Mouse (Mus musculus): ENCODE data around the gene Herc3. TPM values are rescaled to one million over a fixed set of nuclear protein-coding genes. Genes with fewer than 3 reads are reported as not detected.

Herc3 gene
- polyA plus RNA-seq, 1 experiment = 33.6 TPM

DNA sequence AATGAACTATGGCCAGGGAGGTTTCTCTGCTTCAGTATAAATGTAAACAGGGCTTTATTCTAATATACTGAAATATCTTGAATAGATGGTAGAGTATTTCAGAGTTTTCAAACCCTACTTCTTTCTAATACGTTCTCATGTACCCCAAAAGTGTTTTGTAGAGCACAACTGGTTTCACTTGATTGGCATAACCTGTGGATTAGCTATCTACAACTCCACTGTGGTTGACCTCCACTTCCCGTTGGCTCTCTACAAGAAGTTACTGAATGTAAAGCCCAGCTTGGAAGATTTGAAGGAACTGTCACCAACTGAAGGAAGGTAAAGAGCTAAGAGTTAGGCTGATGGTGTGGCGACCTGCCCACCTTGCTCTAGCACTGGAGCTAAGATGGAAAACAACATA is 58.7 kb downstream of the Herc3 start:
- H3K4me1 ChIP-seq (ENCODE audit: control insufficient read depth, insufficient read depth, insufficient read length, low read length) = no peaks in the 10 kb centered on the region
- H3K27ac ChIP-seq (replicated peaks; ENCODE audit: low read depth, low read length) = no peak overlapping the region
- H3K4me3 ChIP-seq (ENCODE audit: insufficient read depth, low read depth, low read length) = no peak overlapping the region

DNA sequence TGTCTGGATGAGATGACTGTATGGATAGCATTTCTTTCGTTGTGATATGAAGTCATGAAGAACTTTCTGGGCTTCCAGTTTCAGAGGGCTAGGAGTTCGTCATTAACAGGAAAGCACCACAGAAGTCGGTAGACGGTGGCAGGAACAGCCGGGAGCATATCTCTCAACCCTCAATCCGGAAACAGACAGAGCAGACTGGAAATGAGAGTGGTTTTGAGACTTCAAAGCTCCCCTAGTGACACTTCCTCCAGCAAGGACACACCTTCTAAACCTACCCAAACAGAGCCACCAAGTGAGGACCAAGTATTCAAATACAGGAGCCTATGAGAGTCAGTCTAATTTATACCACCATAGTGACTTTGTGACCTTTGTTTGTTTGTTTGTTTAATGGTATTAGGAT is 62.0 kb downstream of the Herc3 start:
- no peaks in the 10 kb centered on the region for H3K4me1 ChIP-seq (ENCODE audit: control insufficient read depth, insufficient read depth, insufficient read length, low read length)
- no peak overlapping the region for H3K27ac ChIP-seq (replicated peaks; ENCODE audit: low read depth, low read length)
- H3K4me3 ChIP-seq (ENCODE audit: insufficient read depth, low read depth, low read length) = no peak overlapping the region

DNA sequence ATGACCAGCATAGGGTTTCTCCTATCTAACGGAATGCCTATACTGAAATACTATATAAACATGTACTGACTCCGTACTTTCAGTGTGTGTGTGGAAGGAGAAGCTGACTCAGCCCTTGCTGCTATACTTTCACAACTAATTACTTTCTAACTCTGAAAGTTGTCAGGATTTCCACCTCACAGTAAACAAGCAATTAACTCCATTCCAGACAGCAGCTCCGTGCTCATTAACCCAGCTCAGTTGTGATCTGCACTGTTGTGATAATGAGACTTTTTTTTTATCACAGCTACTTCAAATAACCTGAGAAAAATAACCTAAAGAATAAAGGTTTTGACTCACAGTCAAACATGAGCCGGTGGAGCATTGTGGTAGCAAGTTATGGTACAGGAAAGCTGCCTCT is 63.7 kb downstream of the Herc3 start:
- Histone ChIP-seq H3K4me3 (ENCODE audit: insufficient read depth, low read depth, low read length) (no peak overlapping the region), H3K4me1 (ENCODE audit: control insufficient read depth, insufficient read depth, insufficient read length, low read length) (no peaks in the 10 kb centered on the region), H3K27ac (replicated peaks; ENCODE audit: low read depth, low read length) (no peak overlapping the region)

DNA sequence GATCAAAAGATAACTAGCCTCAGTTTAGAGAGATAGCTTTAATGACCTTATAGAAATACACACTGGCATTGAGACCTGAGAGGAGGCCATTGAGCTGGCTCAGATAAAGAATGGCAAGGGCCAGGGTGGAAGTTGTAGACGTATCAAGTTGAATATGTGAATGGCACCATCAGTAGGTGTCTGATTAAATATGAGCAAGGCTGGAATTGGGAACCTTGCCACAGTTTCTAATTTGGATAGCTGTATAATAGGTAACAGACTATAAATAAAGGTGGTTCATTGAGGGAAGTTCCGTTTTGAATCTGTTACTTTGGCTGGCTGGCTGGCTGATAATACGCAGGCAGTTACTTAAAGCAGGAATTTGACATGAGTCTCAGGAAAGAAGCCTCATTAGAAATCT is 65.4 kb downstream of the Herc3 start:
- Histone ChIP-seq H3K4me1 (ENCODE audit: control insufficient read depth, insufficient read depth, insufficient read length, low read length) (no peaks in the 10 kb centered on the region), H3K27ac (replicated peaks; ENCODE audit: low read depth, low read length) (no peak overlapping the region), H3K4me3 (ENCODE audit: insufficient read depth, low read depth, low read length) (no peak overlapping the region)

DNA sequence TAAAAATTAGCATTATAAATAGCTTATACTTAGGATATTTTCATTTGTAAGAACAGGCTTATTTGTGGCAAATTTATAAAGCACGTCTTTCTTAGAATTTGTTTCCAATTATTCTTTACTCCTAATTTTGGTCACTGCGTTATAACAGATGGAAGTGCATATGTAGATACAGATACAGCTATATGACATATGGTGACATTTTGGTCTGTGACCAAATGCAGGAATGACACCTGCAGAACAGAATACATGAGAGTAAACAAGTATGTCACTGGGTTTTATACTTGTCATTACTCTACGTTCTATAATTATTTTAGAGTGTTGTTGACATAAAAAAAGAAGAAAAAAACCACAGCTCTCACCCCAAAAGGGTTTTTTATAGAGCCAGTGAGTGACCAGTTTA is 67.8 kb downstream of the Herc3 start:
- Histone ChIP-seq H3K4me1 (ENCODE audit: control insufficient read depth, insufficient read depth, insufficient read length, low read length) (peaks cover 2% of the 10 kb centered on the region; the same call in 1 of the 2 replicates), H3K4me3 (ENCODE audit: insufficient read depth, low read depth, low read length) (no peak overlapping the region), H3K27ac (replicated peaks; ENCODE audit: low read depth, low read length) (no peak overlapping the region)

DNA sequence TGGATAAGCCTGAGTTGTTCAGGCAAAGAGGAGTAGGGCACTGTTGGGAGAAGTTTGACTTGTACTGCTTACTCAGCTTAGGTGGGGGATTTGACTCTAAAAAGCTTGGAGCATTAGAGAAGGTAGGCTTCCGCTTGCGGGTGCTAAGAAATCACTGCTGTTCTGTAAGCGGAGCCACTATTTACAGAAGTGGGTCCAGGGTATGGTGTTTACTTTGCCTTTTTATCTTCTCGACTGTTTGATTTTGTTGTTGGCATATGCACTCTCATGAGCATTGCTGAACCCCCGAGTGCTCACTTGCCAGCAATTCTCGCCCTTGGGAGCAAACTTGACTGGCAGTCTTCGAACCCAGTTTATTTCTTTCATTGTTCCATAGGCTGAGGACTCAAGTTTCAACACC is 69.3 kb downstream of the Herc3 start:
- peaks cover 2% of the 10 kb centered on the region; the same call in 1 of the 2 replicates for H3K4me1 ChIP-seq (ENCODE audit: control insufficient read depth, insufficient read depth, insufficient read length, low read length)
- H3K4me3 ChIP-seq (ENCODE audit: insufficient read depth, low read depth, low read length) = no peak overlapping the region
- no peak overlapping the region for H3K27ac ChIP-seq (replicated peaks; ENCODE audit: low read depth, low read length)

DNA sequence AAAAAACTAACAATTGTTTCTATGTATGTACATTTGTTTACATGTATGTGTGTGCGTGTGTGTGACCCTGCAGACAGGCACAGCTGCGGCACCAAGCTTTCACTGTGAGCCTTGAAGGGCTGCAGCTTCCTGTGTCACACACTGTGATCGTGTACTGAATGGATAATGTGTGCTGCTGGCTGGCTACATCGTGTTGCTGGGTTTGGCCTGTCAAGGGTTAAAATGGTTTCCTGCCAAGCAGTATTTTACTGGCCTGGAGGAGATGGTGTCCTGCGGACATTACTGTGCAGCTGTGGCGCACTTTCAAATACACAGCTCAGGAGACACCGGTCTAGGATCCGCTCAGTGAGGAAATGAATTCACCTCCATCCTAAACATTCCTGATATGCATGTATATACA is 71.9 kb downstream of the Herc3 start:
- Histone ChIP-seq H3K4me1 (ENCODE audit: control insufficient read depth, insufficient read depth, insufficient read length, low read length) (peaks cover 2% of the 10 kb centered on the region; the same call in 1 of the 2 replicates), H3K27ac (replicated peaks; ENCODE audit: low read depth, low read length) (no peak overlapping the region), H3K4me3 (ENCODE audit: insufficient read depth, low read depth, low read length) (no peak overlapping the region)

DNA sequence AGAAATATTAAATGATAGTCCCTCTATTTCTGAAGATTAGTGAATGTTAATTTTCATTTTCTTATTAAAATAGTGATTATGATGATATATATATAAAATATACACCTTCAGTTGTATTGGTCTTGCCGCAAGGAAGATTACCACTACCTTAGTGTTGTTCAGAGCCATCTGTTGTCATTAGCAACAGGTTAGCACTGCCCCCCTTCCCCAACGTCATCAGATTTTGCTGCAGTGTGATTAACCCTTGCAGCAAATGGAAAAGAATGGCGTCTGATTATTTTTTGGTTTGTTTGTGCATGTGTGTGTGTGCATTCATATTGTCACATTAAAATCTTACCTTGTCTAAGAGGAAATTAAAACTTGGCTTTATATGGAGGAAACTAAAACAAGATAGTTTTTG is 73.3 kb downstream of the Herc3 start:
- no peak overlapping the region for H3K4me3 ChIP-seq (ENCODE audit: insufficient read depth, low read depth, low read length)
- no peak overlapping the region for H3K27ac ChIP-seq (replicated peaks; ENCODE audit: low read depth, low read length)
- peaks cover 2% of the 10 kb centered on the region; the same call in 1 of the 2 replicates for H3K4me1 ChIP-seq (ENCODE audit: control insufficient read depth, insufficient read depth, insufficient read length, low read length)

DNA sequence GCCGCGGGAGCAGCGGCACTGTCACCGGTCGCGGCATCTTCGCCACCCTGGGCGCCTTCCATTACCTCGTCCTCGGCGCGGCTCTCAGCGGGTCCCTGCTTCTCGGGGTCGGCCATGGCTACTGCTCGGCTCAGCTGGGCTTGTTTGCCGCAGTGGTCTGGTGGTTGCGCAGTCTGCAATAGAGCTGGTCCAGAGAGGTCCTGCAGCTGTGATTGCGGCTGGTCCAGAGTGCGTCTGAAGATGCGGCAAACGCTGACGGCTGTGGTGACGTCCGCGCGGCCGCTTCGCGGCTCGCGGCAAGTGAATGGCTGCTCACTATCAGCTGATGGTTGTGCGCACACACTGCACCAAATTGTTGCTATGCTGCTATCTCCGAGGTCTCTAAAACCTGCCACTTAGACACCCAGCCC is 75.6 kb downstream of the Herc3 start, which contains the start of gene Nap1l5:
TSS of gene Nap1l5 (minus strand) at position 225 of the 410 bp plus-strand sequence.
- Histone ChIP-seq H3K4me1 (ENCODE audit: control insufficient read depth, insufficient read depth, insufficient read length, low read length) (peaks cover 2% of the 10 kb centered on the region; the same call in 1 of the 2 replicates), H3K27ac (replicated peaks; ENCODE audit: low read depth, low read length) (no peak within 1 kb of the TSS), H3K4me3 (ENCODE audit: insufficient read depth, low read depth, low read length) (peak within 1 kb of the TSS; percentile 52)

DNA sequence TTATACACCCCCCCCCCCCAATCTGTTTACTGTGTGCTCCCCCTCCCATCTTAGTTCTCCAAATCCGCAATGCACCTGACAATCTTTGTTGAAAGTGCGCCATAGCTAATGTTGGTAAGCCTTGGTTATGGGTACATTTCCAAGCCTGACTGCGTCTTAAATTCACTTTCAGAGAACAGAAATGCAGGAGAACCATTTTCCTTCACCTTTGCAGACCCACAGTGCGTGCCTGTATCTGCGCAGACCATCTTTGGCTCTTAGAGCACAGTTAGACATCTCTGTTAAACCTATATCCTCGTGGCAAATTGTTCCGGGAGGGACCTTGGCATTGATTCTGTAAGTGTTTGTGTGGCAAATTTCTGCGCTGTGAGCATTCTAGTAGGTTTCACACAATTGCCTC is 76.1 kb downstream of the Herc3 start:
- no peak overlapping the region for H3K27ac ChIP-seq (replicated peaks; ENCODE audit: low read depth, low read length)
- H3K4me3 ChIP-seq (ENCODE audit: insufficient read depth, low read depth, low read length) = no peak overlapping the region
- peaks cover 2% of the 10 kb centered on the region; the same call in 1 of the 2 replicates for H3K4me1 ChIP-seq (ENCODE audit: control insufficient read depth, insufficient read depth, insufficient read length, low read length)

DNA sequence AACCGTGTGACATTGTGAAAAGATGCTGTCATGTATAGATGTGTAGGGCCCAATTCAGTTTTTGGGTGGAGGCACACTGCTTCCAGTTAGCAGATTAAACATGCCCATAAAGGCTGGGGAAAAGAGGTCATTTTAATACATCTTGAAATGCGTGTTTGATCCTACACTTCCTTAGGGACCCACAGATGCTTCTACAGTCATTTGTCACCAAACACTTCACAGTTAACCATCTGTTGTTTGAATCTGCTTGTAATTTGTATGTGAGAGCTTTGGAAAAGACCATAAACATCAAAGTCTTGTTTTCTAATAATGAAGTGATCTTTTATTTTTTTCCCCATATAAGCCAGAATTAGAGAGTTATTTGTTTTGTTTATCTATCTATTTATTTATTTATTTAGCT is 76.5 kb downstream of the Herc3 start:
- Histone ChIP-seq H3K27ac (replicated peaks; ENCODE audit: low read depth, low read length) (no peak overlapping the region), H3K4me3 (ENCODE audit: insufficient read depth, low read depth, low read length) (no peak overlapping the region), H3K4me1 (ENCODE audit: control insufficient read depth, insufficient read depth, insufficient read length, low read length) (peaks cover 3% of the 10 kb centered on the region)

DNA sequence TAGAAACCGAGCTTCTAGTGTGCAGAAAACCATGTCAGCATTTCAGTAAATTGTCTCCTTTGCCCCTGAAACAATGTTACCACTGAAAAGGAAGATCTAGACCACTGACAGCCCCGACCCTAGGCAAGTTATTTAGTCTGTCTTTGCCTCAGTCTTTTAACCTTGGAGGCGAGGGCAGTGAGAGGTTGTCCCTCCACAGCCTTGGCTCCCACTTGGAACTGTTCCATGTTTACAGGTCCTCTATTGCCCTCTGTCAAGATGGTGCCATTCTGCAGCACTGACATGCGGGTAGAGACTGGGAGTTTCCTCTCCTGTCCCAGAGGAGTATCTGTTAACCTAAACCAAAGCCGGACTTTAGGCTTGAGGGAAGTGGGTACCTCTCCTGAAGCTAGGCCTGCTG is 81.6 kb downstream of the Herc3 start:
- Histone ChIP-seq H3K4me3 (ENCODE audit: insufficient read depth, low read depth, low read length) (no peak overlapping the region), H3K4me1 (ENCODE audit: control insufficient read depth, insufficient read depth, insufficient read length, low read length) (peaks cover 4% of the 10 kb centered on the region; the same call in 1 of the 2 replicates), H3K27ac (replicated peaks; ENCODE audit: low read depth, low read length) (no peak overlapping the region)

DNA sequence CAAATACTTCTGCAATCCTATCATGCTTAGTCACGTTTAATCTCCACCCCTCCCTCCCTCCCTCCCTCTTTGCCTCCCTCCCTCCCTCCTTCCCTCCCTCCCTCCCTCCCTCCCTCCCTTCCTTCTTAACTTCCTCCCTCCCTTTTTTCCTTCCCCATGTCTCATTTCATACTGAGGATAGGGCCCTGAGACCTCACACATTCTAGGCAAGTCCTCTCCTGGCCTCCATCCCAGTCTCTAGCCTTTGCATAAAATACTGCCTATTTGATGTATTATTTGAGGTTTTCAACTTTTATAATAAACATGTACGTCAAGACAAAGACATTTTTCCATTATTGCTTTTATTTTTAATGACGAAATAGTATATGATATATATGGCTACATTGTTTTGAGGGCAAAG is 82.3 kb downstream of the Herc3 start:
- peaks cover 4% of the 10 kb centered on the region; the same call in 1 of the 2 replicates for H3K4me1 ChIP-seq (ENCODE audit: control insufficient read depth, insufficient read depth, insufficient read length, low read length)
- H3K27ac ChIP-seq (replicated peaks; ENCODE audit: low read depth, low read length) = no peak overlapping the region
- no peak overlapping the region for H3K4me3 ChIP-seq (ENCODE audit: insufficient read depth, low read depth, low read length)

DNA sequence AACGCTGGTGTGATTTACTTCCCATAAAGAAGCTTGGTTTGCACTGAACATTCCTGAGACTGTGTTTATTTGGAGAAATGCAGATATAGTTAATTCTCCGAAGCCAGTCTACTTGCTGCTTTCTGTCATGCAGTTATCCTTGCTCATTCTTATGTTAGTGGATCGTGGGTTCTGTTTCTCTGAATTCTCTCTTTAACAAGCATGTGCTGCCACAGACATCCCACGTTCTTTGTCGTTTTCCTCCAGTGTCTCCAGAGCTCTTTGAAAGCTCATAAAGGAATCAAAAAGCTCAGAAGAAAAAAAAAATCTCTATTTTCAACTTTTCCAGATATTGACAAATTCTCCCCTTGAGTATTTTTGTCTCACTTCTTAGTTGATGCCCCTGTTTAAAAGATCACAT is 82.7 kb downstream of the Herc3 start:
- no peak overlapping the region for H3K27ac ChIP-seq (replicated peaks; ENCODE audit: low read depth, low read length)
- H3K4me3 ChIP-seq (ENCODE audit: insufficient read depth, low read depth, low read length) = no peak overlapping the region
- peaks cover 4% of the 10 kb centered on the region; the same call in 1 of the 2 replicates for H3K4me1 ChIP-seq (ENCODE audit: control insufficient read depth, insufficient read depth, insufficient read length, low read length)

DNA sequence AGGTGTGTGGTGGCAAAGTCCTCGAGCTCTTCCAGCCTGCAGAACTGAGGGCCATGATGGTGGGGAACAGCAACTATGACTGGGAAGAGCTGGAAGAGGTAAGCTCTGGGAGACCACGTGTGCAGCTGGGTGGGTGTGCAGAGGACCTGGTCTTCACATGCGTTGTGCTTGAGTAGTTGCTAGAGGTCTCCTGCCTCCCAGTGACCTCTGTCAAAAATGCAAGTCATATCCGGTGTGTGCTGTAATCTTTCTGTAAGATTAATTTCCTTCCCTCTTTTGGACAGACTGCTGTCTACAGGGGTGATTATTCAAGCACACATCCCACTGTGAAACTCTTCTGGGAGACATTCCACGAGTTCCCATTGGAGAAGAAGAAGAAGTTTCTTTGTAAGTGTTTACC is 85.2 kb downstream of the Herc3 start:
- Histone ChIP-seq H3K4me3 (ENCODE audit: insufficient read depth, low read depth, low read length) (no peak overlapping the region), H3K4me1 (ENCODE audit: control insufficient read depth, insufficient read depth, insufficient read length, low read length) (peaks cover 4% of the 10 kb centered on the region; the same call in 1 of the 2 replicates), H3K27ac (replicated peaks; ENCODE audit: low read depth, low read length) (no peak overlapping the region)

DNA sequence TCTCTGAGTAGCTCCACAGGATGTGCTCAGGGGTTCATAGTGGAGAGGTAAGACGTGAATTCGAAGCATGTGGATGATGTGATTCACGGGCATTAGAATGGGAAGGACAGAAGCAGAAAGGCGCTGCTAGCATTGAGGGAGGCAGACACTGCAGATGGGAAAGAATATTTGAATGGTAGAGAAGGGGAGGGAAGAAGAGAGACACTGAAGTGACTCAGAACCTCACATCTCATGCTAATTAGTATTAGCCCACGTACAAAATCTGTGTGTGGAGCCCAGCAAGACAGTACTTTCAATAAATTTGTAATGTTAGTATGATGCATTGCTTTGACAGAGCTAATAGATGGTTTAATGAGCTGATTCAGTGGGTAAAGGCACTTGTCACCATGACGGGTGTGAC is 89.5 kb downstream of the Herc3 start:
- Histone ChIP-seq H3K27ac (replicated peaks; ENCODE audit: low read depth, low read length) (no peak overlapping the region; the same call in 1 of the 2 replicates), H3K4me1 (ENCODE audit: control insufficient read depth, insufficient read depth, insufficient read length, low read length) (no peaks in the 10 kb centered on the region), H3K4me3 (ENCODE audit: insufficient read depth, low read depth, low read length) (no peak overlapping the region)

DNA sequence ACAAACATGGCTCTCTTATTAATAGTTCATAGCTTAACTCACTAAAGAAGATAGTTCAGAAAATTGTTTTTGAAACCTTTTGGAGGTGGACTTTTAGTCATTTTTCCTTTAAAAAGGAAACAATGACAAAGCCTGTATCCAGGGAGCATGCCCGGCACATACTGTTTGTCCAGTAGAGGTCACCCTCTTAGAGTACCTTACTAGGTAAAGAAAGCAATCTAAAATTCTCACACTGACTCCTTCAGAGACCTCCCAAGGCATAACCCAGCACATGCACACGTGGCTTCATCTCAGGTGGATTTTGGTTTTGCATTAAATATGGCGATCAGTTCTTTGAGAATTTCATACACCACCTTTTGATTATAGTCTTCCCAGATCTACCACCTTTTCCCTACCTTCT is 90.4 kb downstream of the Herc3 start:
- no peak overlapping the region for H3K4me3 ChIP-seq (ENCODE audit: insufficient read depth, low read depth, low read length)

More for the DNA sequence above, 90.4 kb downstream of the Herc3 start:
- H3K27ac ChIP-seq (replicated peaks; ENCODE audit: low read depth, low read length) = no peak overlapping the region
- no peaks in the 10 kb centered on the region for H3K4me1 ChIP-seq (ENCODE audit: control insufficient read depth, insufficient read depth, insufficient read length, low read length)
